Mouse (Mus musculus) frontal cortex, postnatal 14 days (tissue): ENCODE results near the gene Peli1.
"Not testable (repeated sequence)": the region's sequence is repeated elsewhere in the genome, so short reads cannot be mapped to it uniquely, and the experiment has no call there.

Experiments
- DNase-seq, 2 experiments: peaks; one replicate each; pipeline ENCODE4 v3.0.0; 2022; ENCODE audit warnings: low spot score in 2 of 2

Gene Peli1

GRCm38 (mm10) chr11:21191821-21192220 lies 100.7 kb downstream of the Peli1 start:
- not testable (repeated sequence) for DNase-seq

- no peak for DNase-seq
These were observed 103.8 kb downstream of the Peli1 start for GRCm38 (mm10) chr11:21194851-21195250.
